Mouse (Mus musculus) left cerebral cortex, postnatal 10 days (tissue): Measurements from ENCODE around the gene A730049H05Rik. TPM values are rescaled to one million over a fixed set of nuclear protein-coding genes. Genes with fewer than 3 reads are reported as not detected.

ENCODE experiments used
- DNase-seq, 2 experiments: peaks; one replicate each; pipeline ENCODE4 v3.0.0; 2021 to 2022; ENCODE audit warnings: low spot score in 2 of 2, mixed read lengths in 1 of 2; ENCODE audit errors: extremely low spot score in 1 of 2
- intact Hi-C: fragments of 180-260 bp; cut with DNase I; formaldehyde crosslinking; loops from one replicate; pipeline ENCODE4 v1.15.1; 2025
- total RNA-seq, 2 experiments: library from RNA; stranded (reverse); gene quantifications; 2 replicates each; pipeline ENCODE4 v1.2.3; 2021

The A730049H05Rik gene
- total RNA-seq, 2 experiments from 2014 or later, result not detected

- intact Hi-C loops, result no loop called here
- no peak for DNase-seq
Measured at GRCm38 (mm10) chr6:92871813-92872212, 55.5 kb downstream of the A730049H05Rik start.

- no peak for DNase-seq
- intact Hi-C loops, result no loop called here
Measured at GRCm38 (mm10) chr6:92872766-92873165, 56.5 kb downstream of the A730049H05Rik start.

- intact Hi-C loops, result no loop called here
- DNase-seq, result no peak
Measured at GRCm38 (mm10) chr6:92874854-92875253, 58.6 kb downstream of the A730049H05Rik start.

- DNase-seq, result no peak
- intact Hi-C loops, result no loop called here
Measured at GRCm38 (mm10) chr6:92875340-92875739, 59.1 kb downstream of the A730049H05Rik start.

GRCm38 (mm10) chr6:92876121-92876520 is 59.8 kb downstream of the A730049H05Rik start:
- intact Hi-C loops, result no loop called here
- DNase-seq, result no peak

- intact Hi-C loops, result no loop called here
- no peak for DNase-seq
Measured at GRCm38 (mm10) chr6:92877236-92877635, 61.0 kb downstream of the A730049H05Rik start.

GRCm38 (mm10) chr6:92878771-92879170 is 62.5 kb downstream of the A730049H05Rik start:
- DNase-seq, result no peak
- intact Hi-C loops, result no loop called here

GRCm38 (mm10) chr6:92879700-92880265 is 63.5 kb downstream of the A730049H05Rik start:
- DNase-seq, result no peak
- intact Hi-C loops, result no loop called here

GRCm38 (mm10) chr6:92882446-92882845 is 66.2 kb downstream of the A730049H05Rik start:
- intact Hi-C loops, result no loop called here
- no peak for DNase-seq

- intact Hi-C loops, result no loop called here
- no peak for DNase-seq
Measured at GRCm38 (mm10) chr6:92883131-92883900, 67.0 kb downstream of the A730049H05Rik start.

GRCm38 (mm10) chr6:92891535-92891934 is 75.3 kb downstream of the A730049H05Rik start:
- intact Hi-C loops, result no loop called here

More at GRCm38 (mm10) chr6:92891535-92891934, 75.3 kb downstream of the A730049H05Rik start:
- no peak for DNase-seq

Other genes with a start within 250 kb of the A730049H05Rik start
- gene Prickle2, start 110.3 kb upstream of the A730049H05Rik start, total RNA-seq, result 100 to 1,000 TPM; 168 to 172 TPM
- not detected for gene Gm15737, start 52.9 kb downstream of the A730049H05Rik start, total RNA-seq
- 1 to 10 TPM; 5.7 to 7.9 TPM for gene Adamts9, start 127.0 kb downstream of the A730049H05Rik start, total RNA-seq